Mouse (Mus musculus): ENCODE measurements around the gene Hoxd8.

Hoxd8 gene

DNA sequence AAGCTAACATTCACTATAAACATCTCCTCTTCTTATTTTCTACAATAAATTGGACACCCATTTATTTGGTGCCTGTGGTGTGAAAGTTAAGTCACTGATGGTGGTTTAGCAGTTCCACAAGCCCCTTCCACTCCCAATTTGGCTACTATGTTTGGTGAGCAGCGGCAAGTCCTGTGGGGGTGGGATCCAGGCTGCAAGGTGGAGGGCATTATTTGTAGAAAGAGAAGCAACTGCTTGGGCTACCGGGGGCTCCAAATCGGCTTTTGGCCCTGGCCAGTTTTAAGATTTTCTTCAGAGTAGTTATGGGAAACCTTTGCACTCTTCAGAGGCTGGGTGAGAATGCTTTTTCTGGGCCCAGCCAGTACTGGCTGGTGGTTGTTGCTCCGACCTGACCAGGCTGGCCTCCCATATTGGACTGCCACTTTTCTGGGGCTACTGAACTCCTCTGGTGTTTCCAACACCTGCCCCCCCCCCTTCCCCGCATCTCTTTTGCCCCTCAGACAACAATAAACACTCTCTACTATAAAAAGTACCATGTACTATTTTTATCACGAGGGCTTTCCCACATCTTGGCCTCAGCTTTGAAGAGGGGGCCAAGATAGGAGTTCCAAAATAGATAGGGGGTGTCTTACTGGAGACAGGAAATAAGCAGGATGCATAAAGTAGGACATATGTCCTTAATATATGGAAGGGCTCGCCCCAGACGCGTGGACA is 27.5 kb downstream of the Hoxd8 start:
- no peak for DNase-seq (ENCODE audit: extremely low read depth, insufficient read length, low spot score)

DNA sequence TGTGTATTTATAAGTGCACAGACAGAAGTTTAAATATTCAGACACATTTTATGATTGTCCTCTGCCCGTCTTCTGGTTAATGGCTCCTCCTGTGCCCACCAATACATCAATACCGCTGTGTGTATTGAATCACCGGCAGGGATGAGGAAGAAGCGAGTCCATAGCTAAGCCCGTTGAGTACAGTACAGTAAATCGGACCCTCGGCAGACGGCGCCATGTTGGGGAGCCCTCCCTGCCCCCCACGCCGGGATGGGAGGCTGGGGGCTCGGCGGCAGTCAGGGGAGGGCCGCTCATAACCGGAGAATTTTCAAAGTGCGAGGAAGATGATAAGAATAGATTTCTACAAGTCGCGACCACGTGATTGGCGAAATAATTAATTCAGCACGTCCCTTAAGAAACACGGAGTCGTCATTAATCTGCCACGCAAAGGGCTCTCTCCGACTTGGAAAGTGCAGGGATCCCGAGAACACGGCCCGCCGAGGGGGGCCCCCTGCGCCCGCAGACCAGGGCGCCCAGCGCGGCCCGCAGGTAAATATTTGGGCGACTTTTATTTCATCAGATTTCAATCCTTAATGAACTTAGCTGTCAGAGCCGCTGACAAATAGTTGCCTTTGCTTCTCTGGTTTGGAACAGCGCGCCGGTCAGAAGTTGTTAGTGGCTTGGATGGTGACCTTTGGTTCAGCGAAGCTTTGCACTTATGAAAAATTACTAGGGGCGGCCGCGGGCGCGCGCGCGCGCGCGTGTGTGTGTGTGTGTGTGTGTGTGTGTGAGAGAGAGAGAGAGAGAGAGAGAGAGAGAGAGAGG is 28.3 kb downstream of the Hoxd8 start:
- DNase-seq (ENCODE audit: extremely low read depth, insufficient read length, low spot score) = no peak

- DNase-seq (ENCODE audit: extremely low read depth, insufficient read length, low spot score) = no peak
These were observed 28.9 kb downstream of the Hoxd8 start for GRCm38 (mm10) chr2:74733317-74733661.

- no peak for DNase-seq (ENCODE audit: extremely low read depth, insufficient read length, low spot score)
These were observed 29.4 kb downstream of the Hoxd8 start for GRCm38 (mm10) chr2:74733765-74734164.

- no peak for DNase-seq (ENCODE audit: extremely low read depth, insufficient read length, low spot score)
These were observed 30.0 kb downstream of the Hoxd8 start for GRCm38 (mm10) chr2:74734451-74734850.

- DNase-seq (ENCODE audit: extremely low read depth, insufficient read length, low spot score) = no peak
These were observed 30.8 kb downstream of the Hoxd8 start for GRCm38 (mm10) chr2:74734996-74735811.

DNA sequence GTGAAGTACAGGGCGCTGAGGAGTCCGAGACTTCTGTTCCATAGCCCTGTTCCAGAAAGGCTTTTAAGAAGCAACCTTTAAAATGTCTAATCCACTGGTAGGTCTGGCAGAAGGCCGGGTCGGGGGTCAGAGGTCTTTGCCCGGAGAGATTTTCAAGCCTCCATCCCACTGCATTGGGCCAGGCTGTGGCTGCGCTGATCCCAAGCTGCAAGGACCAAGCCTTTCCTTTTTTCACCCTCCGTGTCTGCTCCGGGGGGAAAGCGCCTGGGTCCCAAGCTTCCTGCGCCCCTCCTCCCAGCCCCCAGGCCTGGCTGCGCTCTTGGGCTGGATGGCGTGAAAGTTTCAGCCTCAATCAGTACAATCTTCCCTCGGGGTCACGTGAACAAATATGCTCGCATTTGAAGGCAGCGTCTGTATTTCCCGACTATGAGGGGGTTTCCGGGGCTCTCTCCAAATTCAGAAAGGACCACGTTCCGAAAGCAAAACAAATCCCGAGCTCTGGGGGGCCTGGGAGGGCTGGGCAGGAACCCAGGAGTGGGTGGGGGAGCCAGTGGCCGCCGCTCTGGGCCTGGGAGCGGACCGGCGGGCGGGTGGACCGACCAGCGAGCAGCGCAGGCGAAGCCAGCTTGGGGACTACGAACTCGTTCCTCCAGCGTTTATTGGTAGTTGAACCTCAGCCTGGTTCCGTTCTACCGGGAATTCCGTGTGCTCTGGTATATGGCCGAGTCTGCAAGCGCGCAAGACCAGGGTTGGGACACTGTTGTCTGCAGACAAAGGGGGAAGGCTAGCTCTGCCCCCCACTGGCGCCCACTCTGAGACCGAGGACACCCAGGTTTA is 31.7 kb downstream of the Hoxd8 start:
- no peak for DNase-seq (ENCODE audit: extremely low read depth, insufficient read length, low spot score)

DNA sequence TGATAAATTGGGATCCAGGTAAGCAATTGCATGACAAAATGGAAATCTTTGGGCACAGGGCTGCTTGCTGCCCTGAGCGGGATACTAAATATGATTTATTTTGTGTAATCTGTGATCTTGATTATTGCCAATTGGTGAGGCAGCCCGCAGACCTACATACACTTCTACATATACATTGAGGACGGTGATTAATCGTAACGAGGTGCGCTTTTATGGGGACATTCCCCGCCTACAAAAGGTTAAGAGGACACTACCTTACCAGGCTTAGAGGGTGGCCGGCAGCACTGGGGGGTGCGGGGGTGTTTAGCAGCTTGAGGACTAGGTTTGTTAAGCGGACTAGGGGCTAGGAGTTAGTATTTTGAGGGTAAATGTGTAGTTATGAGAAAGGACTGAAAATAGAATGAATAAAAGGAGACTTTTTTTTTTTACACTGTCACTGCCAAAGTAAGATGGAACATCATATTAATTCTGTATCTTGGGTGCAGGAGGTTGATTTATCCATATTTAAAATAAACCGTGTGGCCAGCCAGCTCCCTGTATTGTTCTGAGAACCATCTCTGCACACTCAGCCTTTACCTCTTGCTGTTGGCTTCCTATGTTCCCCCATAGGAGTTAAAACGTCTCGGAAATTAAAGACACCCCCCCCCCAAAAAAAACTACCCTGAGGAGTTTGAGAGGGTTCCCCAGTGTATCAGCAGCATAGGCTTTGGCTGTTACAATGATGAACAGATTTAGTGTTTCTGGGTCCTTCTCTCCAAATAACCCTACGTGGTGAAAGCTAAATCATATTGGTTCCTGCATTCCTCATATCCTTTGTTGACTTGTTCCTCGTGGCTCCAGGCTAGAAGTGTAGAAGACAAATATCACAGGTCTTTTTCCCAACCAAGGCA is 32.5 kb downstream of the Hoxd8 start:
- DNase-seq (ENCODE audit: extremely low read depth, insufficient read length, low spot score) = no peak

GRCm38 (mm10) chr2:74737578-74738070 is 33.2 kb downstream of the Hoxd8 start:
- DNase-seq (ENCODE audit: extremely low read depth, insufficient read length, low spot score) = no peak

- no peak for DNase-seq (ENCODE audit: extremely low read depth, insufficient read length, low spot score)
These were observed 34.4 kb downstream of the Hoxd8 start for GRCm38 (mm10) chr2:74738623-74739475.

DNA sequence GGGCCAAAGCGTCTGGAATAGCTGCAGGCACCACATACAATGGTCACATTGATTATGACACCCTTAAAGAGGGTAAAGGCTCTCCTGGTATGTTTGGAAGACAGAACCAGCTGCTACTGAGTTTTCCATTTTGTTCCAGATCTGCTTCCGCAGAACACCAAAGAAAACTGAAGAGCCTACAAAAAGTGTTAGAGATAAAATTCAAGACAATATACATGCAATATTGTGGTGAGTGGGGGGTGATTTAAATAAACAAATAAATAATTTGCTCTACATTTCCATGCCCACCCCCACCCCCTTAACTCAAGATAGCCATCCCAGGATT is 35.0 kb downstream of the Hoxd8 start:
- no peak for DNase-seq (ENCODE audit: extremely low read depth, insufficient read length, low spot score)

- no peak for DNase-seq (ENCODE audit: extremely low read depth, insufficient read length, low spot score)
These were observed 35.5 kb downstream of the Hoxd8 start for GRCm38 (mm10) chr2:74739869-74740268.

- DNase-seq (ENCODE audit: extremely low read depth, insufficient read length, low spot score) = no peak
These were observed 36.1 kb downstream of the Hoxd8 start for GRCm38 (mm10) chr2:74740311-74741091.

DNA sequence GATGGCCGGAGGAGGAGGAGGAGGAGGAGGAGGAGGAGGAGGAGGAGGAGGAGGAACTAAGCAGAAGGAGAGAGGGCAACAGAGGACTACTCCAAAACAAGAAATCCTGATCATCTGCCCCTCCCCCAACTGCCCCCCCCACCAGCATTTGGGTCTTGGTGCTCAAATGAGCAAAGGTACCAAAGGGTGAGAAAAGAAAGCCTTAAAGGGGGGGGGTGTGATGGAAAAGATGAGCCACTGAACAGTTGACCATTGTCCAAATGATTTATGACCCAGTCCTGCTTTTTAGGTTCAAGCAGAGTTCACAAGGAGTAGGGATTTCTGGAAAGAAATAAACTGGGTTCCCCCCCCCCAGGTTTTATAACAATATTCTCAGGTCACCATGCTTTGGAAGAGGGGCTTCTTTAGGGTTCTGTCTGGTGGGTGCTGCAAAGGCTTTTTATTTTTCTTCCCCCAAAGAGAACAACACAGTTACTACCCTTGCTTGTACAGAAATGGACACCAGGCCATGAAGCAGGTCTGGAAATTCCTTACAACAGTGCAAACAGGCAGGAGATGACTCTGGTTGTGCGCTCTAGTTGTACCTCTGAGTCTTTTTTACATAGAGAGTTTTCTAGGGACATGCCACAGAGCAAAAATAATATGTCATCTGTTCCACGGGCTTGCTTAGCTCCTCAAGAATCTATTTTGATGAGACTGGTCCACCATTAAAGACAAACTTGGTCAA is 37.0 kb downstream of the Hoxd8 start:
- DNase-seq (ENCODE audit: extremely low read depth, insufficient read length, low spot score) = no peak

DNA sequence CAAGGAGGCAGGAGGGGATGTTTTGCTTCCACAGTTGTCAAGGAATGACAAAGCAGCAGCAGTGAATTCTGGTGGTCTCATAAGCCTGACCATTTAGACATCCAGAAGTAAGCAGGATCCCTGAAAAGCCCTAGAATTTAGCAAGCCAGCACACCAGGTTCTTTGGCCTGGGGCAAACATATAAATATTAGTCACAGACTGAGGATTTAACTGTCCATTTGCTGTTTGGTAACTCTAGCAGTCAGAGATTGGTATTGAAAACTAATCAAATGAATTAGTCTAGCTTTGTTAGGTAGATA is 37.5 kb downstream of the Hoxd8 start:
- DNase-seq (ENCODE audit: extremely low read depth, insufficient read length, low spot score) = no peak

DNA sequence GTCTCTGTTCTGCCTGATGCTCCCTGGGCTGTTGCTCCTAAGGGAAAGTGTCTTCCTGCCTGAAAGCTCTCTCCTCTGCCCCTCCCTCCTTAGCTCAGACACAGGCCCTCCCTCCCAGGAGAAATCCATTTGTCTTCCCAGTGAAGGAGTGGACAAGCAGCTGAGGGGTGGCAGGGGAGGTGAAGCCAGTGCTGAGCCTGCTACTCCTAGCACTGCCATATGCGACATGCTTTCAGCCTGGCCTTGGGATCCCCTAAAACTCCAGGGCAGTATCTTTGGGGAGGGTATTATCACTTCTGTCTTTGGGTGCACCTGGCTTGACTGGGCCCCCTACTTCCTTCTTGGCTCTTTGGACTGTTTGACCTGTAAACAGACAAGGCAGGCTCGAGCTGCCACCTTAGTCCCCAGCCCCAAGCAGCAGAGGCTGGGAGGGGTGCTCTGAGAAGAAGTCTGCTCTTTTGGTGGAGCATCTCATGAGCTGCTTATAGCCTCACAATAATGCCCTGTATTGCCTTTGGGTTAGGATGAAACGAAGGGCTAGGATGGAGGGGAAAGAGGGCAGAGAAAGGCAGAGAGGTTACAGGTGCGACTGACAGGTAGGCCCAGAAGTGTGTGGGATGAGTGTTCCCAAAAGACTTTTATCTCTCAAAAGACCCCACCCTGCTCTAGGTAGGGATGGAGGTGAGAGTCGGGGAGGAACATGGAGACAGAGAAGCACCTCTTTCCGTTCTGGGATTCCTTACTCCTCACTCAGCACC is 41.3 kb downstream of the Hoxd8 start:
- no peak for DNase-seq (ENCODE audit: extremely low read depth, insufficient read length, low spot score)

Data from 3134 (cell line).